Mouse (Mus musculus): ENCODE measurements around the gene Dgkg.

Gene Dgkg

GRCm38 (mm10) chr16:22598741-22599140, 58.3 kb downstream of the Dgkg start:
- no peak for DNase-seq (ENCODE audit: low spot score in 2 of 2)

- DNase-seq (ENCODE audit: low spot score in 2 of 2) = no peak
These were observed 60.6 kb downstream of the Dgkg start for GRCm38 (mm10) chr16:22596394-22596793.

GRCm38 (mm10) chr16:22593907-22594306, 63.1 kb downstream of the Dgkg start:
- DNase-seq (ENCODE audit: low spot score in 2 of 2) = no peak

- DNase-seq (ENCODE audit: low spot score in 2 of 2) = no peak
These were observed 67.4 kb downstream of the Dgkg start for GRCm38 (mm10) chr16:22589619-22590018.

GRCm38 (mm10) chr16:22586151-22586836, 70.7 kb downstream of the Dgkg start:
- no peak for DNase-seq (ENCODE audit: low spot score in 2 of 2)

GRCm38 (mm10) chr16:22585523-22585922, 71.5 kb downstream of the Dgkg start:
- DNase-seq (ENCODE audit: low spot score in 2 of 2) = no peak

GRCm38 (mm10) chr16:22583401-22583800, 73.6 kb downstream of the Dgkg start:
- DNase-seq (ENCODE audit: low spot score in 2 of 2) = no peak

- no peak for DNase-seq (ENCODE audit: low spot score in 2 of 2)
These were observed 74.7 kb downstream of the Dgkg start for GRCm38 (mm10) chr16:22582173-22582929.

- DNase-seq (ENCODE audit: low spot score in 2 of 2) = peak in 1 of 2 experiments; percentile 41
These were observed 76.9 kb downstream of the Dgkg start for GRCm38 (mm10) chr16:22580103-22580502.

- no peak for DNase-seq (ENCODE audit: low spot score in 2 of 2)
These were observed 78.1 kb downstream of the Dgkg start for GRCm38 (mm10) chr16:22578883-22579282.

GRCm38 (mm10) chr16:22577656-22578055, 79.4 kb downstream of the Dgkg start:
- DNase-seq (ENCODE audit: low spot score in 2 of 2) = peak; percentile 67 to 70

GRCm38 (mm10) chr16:22574164-22574563, 82.9 kb downstream of the Dgkg start:
- DNase-seq (ENCODE audit: low spot score in 2 of 2) = no peak

GRCm38 (mm10) chr16:22572641-22573341, 84.2 kb downstream of the Dgkg start:
- DNase-seq (ENCODE audit: low spot score in 2 of 2) = no peak

GRCm38 (mm10) chr16:22564907-22565272, 92.1 kb downstream of the Dgkg start:
- no peak for DNase-seq (ENCODE audit: low spot score in 2 of 2)

GRCm38 (mm10) chr16:22564259-22564906, 92.6 kb downstream of the Dgkg start:
- DNase-seq (ENCODE audit: low spot score in 2 of 2) = peak; percentile 62 to 70

- no peak for DNase-seq (ENCODE audit: low spot score in 2 of 2)
These were observed 93.4 kb downstream of the Dgkg start for GRCm38 (mm10) chr16:22563594-22563993.

- no peak for DNase-seq (ENCODE audit: low spot score in 2 of 2)
These were observed 102.0 kb downstream of the Dgkg start for GRCm38 (mm10) chr16:22554996-22555395.

- no peak for DNase-seq (ENCODE audit: low spot score in 2 of 2)
These were observed 104.7 kb downstream of the Dgkg start for GRCm38 (mm10) chr16:22552351-22552750.

- no peak for DNase-seq (ENCODE audit: low spot score in 2 of 2)
These were observed 105.6 kb downstream of the Dgkg start for GRCm38 (mm10) chr16:22551231-22552000.

GRCm38 (mm10) chr16:22549346-22549745, 107.7 kb downstream of the Dgkg start:
- no peak for DNase-seq (ENCODE audit: low spot score in 2 of 2)
